Mouse (Mus musculus) hindbrain, postnatal 0 days (tissue): ENCODE measurements around the gene Golga1. TPM values are rescaled to one million over a fixed set of nuclear protein-coding genes. Genes with fewer than 3 reads are reported as not detected.
A peak's percentile ranks its signal among the peaks of the same experiment; 100 is the strongest.
"Not testable (repeated sequence)": the region's sequence is repeated elsewhere in the genome, so short reads cannot be mapped to it uniquely, and the experiment has no call there.

ENCODE experiments used
- ATAC-seq: fragments of 200-750 bp; cut with Nextera tagmentation; 2 replicates; pipeline ENCODE4 v1.8.0; 2017; ENCODE audit warnings: mild to moderate bottlenecking, moderate TSS enrichment, moderate library complexity
- DNase-seq: peaks from one replicate; pipeline ENCODE4 v3.0.0-alpha.2; 2015; ENCODE audit warnings: low spot score
- H3K27ac ChIP-seq: fragments of 300-500 bp; sonication (generic); 2 replicates; pipeline ENCODE4 v1.5.1; 2014; ENCODE audit warnings: mild to moderate bottlenecking
- H3K27me3 ChIP-seq: fragments of 300-500 bp; sonication (generic); 2 replicates; pipeline ENCODE4 v1.6.1; 2014; ENCODE audit warnings: low read length, mixed read lengths; ENCODE audit not compliant: insufficient read depth
- H3K36me3 ChIP-seq: fragments of 300-500 bp; sonication (generic); 2 replicates; pipeline ENCODE4 v1.6.1; 2014; ENCODE audit warnings: low read length, mixed read lengths; ENCODE audit not compliant: insufficient read depth
- H3K4me1 ChIP-seq: fragments of 300-500 bp; sonication (generic); 2 replicates; pipeline ENCODE4 v1.6.1; 2014; ENCODE audit warnings: antibody characterized with exemption, low read length, mixed read lengths; ENCODE audit not compliant: insufficient read depth
- H3K4me2 ChIP-seq: fragments of 300-500 bp; sonication (generic); 2 replicates; pipeline ENCODE4 v1.6.1; 2014; ENCODE audit warnings: low read depth, mild to moderate bottlenecking, low read length, moderate library complexity, mixed read lengths
- H3K4me3 ChIP-seq: fragments of 300-500 bp; sonication (generic); 2 replicates; pipeline ENCODE4 v1.5.1; 2014; ENCODE audit warnings: low read length
- H3K9ac ChIP-seq: fragments of 300-500 bp; sonication (generic); replicated peaks from 2 replicates; pipeline ENCODE4 v1.6.1; 2014; ENCODE audit warnings: mild to moderate bottlenecking, low read length, moderate library complexity, mixed read lengths
- H3K9me3 ChIP-seq: fragments of 300-500 bp; sonication (generic); 2 replicates; pipeline ENCODE4 v1.6.1; 2016; ENCODE audit warnings: low read length, mixed read lengths
- CTCF ChIP-seq: IDR thresholded peaks from 2 replicates; pipeline ENCODE4 v1.5.1; 2016; ENCODE audit warnings: antibody characterized with exemption, control low read depth, low read depth
- WGBS: fragments of 180-500 bp; shearing (Covaris S2); extraction: QIAGEN DNeasy Blood & Tissue Kit; methylation state at CpG from one replicate; pipeline ENCODE4 v1.1.7; 2014; 5-methylcytosine and 5-hydroxymethylcytosine counted together
- polyA plus RNA-seq: library from polyadenylated mRNA; unstranded; fragments of >200 nt; fragmentation: Nextera tagmentation; extraction: Ambion mirVana; gene quantifications from 2 replicates; pipeline ENCODE4 v1.2.1, GENCODE M21; 2015
- total RNA-seq: library from RNA; depleted of rRNA; stranded (reverse); fragments of >200 nt; gene quantifications from 2 replicates; pipeline ENCODE4 v1.2.3, GENCODE M21; 2014

Golga1 gene
- total and polyA plus RNA-seq, 2 experiments from 2014 or later: 17.4 to 27.7 TPM

DNA sequence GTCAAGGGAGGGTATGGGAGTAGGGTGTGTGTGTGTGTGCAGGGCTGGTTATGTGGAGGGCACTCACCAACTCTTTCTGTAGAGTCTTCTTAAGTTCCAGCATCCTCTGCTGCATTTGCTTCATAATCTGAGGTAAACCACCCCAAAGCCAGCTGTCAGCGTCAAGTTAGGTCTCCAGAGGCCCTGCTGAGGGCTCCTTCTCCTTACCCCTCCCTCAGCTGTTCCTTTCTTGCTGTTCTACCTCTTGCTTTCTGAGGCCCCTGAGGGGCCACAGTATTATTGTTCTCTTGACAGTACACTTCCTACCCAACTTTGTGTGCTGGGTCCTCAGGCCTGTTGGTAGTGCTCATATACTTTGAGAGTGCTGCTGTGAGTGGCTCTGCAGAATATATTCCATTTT, 45.3 kb downstream of the Golga1 start:
- Histone ChIP-seq H3K4me2 (no peak overlapping the region), H3K27me3 (no peaks in the 10 kb centered on the region), H3K4me3 (no peak overlapping the region), H3K9ac (no peak overlapping the region), H3K27ac (no peak overlapping the region), H3K9me3 (no peaks in the 10 kb centered on the region), H3K36me3 (peaks cover 79% of the 10 kb centered on the region), H3K4me1 (no peaks in the 10 kb centered on the region)
- DNase-seq: no peak
- WGBS: 81% methylated on average over 1 of the region's 1 CpGs
- TF ChIP-seq CTCF: no peak
- no peak for ATAC-seq

- ATAC-seq: no peak
Observed at GRCm38 (mm10) chr2:39016581-39016980, 48.8 kb downstream of the Golga1 start.

GRCm38 (mm10) chr2:39012768-39013279, 52.5 kb downstream of the Golga1 start:
- Histone ChIP-seq H3K9ac (no peak overlapping the region), H3K4me1 (peaks cover 16% of the 10 kb centered on the region), H3K4me2 (no peak overlapping the region), H3K27me3 (no peaks in the 10 kb centered on the region), H3K9me3 (no peaks in the 10 kb centered on the region), H3K36me3 (peaks cover 31% of the 10 kb centered on the region), H3K4me3 (no peak overlapping the region), H3K27ac (peak overlapping the region; percentile 32; the same call in 1 of the 2 replicates)
- WGBS: 86% methylated on average over 7 of the region's 7 CpGs
- no peak for DNase-seq
- ATAC-seq: no peak
- no peak for TF ChIP-seq CTCF

More at GRCm38 (mm10) chr2:39016581-39016980, 48.8 kb downstream of the Golga1 start:
- H3K27ac ChIP-seq: no peak overlapping the region
- H3K4me2 ChIP-seq: no peak overlapping the region
- 79% methylated on average over 3 of the region's 3 CpGs for WGBS
- no peaks in the 10 kb centered on the region for H3K27me3 ChIP-seq
- no peak overlapping the region for H3K4me3 ChIP-seq
- no peak for TF ChIP-seq CTCF
- H3K9me3 ChIP-seq: no peaks in the 10 kb centered on the region
- H3K9ac ChIP-seq: no peak overlapping the region
- H3K4me1 ChIP-seq: no peaks in the 10 kb centered on the region
- H3K36me3 ChIP-seq: peaks cover 62% of the 10 kb centered on the region
- no peak for DNase-seq

DNA sequence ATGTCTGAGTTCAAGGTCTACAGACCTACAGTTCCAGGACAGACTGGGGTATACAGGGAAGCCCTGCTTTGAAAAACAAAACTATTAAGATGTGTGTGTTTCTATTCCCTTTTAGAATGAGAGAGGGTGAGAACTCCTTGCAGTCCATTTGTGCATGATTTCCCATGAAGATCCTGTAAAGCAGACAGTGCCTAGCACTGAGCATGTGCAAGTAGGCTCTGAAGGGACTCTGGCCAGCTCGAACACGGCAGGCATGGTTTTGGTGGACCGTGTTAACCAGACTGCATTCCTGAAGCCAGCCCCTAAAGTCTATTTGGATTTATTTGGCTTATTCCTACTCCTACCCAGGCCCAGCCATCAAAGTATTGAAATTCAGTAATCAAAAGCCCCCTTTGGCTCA, 53.4 kb downstream of the Golga1 start:
- H3K9ac ChIP-seq: no peak overlapping the region
- no peak overlapping the region for H3K4me2 ChIP-seq
- no peak for TF ChIP-seq CTCF
- peaks cover 28% of the 10 kb centered on the region for H3K36me3 ChIP-seq
- H3K27me3 ChIP-seq: no peaks in the 10 kb centered on the region
- peaks cover 20% of the 10 kb centered on the region for H3K4me1 ChIP-seq
- no peak overlapping the region for H3K4me3 ChIP-seq
- 82% methylated on average over 3 of the region's 3 CpGs for WGBS
- ATAC-seq (no peak), DNase-seq (no peak)
- H3K27ac ChIP-seq: peak overlapping the region; percentile 32; the same call in 1 of the 2 replicates
- H3K9me3 ChIP-seq: no peaks in the 10 kb centered on the region

DNA sequence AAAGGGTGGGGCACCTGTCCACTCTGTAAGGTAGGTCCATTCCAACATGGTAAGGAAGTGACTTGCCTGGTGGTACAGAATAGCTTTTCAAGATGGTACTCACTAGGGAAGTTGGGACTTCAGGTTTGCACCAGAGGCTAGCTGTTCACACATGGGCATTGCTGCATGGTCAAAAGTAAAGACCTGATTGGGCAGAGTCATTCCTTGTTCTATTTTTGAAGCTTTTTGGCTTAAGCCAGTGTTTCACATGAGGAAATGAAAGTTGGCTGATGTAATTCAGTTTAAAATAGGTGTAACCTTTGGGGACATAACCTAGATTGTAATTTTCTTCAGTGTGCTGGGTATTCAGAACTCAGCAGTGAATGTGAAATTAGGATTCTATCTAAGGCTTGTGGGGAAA, 54.1 kb downstream of the Golga1 start:
- no peak overlapping the region for H3K9ac ChIP-seq
- H3K9me3 ChIP-seq: no peaks in the 10 kb centered on the region
- peaks cover 23% of the 10 kb centered on the region for H3K36me3 ChIP-seq
- ATAC-seq (no peak), DNase-seq (no peak)
- no peak for TF ChIP-seq CTCF
- peaks cover 21% of the 10 kb centered on the region for H3K4me1 ChIP-seq
- no peak overlapping the region for H3K4me3 ChIP-seq
- H3K27me3 ChIP-seq: no peaks in the 10 kb centered on the region
- no peak overlapping the region for H3K27ac ChIP-seq
- no peak overlapping the region for H3K4me2 ChIP-seq

DNA sequence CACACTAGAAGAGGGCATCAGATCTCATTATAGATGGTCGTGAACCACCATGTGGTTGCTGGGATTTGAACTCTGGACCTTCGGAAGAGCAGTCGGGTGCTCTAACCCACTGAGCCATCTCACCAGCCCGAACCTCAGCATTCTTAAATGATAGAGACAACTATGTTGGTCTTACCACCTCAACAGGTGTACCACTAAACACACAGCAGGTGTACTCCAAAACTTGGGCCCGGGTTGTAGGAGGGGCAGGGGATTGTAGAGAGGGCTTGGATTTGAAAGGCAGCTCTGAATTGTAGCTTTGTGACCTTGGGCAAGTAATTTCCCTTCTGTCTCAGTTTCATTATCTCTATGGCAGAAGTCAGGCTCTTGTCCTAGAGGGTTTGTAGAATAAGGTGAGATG, 55.2 kb downstream of the Golga1 start:
- H3K4me1 ChIP-seq: peaks cover 25% of the 10 kb centered on the region
- not testable (repeated sequence) for DNase-seq, H3K9ac ChIP-seq, H3K4me3 ChIP-seq, H3K27ac ChIP-seq, H3K4me2 ChIP-seq, H3K27me3 ChIP-seq, ATAC-seq, H3K9me3 ChIP-seq
- 97% methylated on average over 4 of the region's 5 CpGs for WGBS
- peaks cover 12% of the 10 kb centered on the region; the same call in 1 of the 2 replicates for H3K36me3 ChIP-seq

DNA sequence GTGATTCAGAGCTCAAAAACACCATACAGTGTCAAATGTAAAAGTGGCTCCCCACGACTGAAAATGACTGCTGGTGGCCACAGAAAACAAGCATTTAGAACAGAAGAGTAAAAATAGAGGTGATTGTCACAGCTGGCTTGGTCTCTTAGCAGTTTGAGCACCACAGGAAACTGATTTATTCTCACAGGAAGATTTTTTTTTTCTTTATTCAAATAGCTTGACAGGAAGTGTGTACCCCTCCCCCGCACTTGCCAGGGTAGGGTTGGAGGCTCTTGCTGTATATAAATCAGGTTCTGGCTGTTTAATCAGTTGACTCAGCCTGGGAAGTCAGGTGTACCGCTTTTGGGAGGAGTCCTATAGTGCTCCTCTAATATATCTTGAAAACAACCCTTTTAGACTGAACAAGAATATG, 56.4 kb downstream of the Golga1 start:
- H3K9ac ChIP-seq: peak overlapping the region; percentile 83
- peak overlapping the region; percentile 95 for H3K27ac ChIP-seq
- no peak for ATAC-seq
- H3K4me3 ChIP-seq: peak overlapping the region; percentile 62
- no peaks in the 10 kb centered on the region for H3K27me3 ChIP-seq
- H3K9me3 ChIP-seq: no peaks in the 10 kb centered on the region
- H3K4me2 ChIP-seq: peak overlapping the region; percentile 90
- WGBS: 34% methylated on average over 3 of the region's 3 CpGs
- no peak for TF ChIP-seq CTCF
- H3K4me1 ChIP-seq: peaks cover 29% of the 10 kb centered on the region
- no peak for DNase-seq
- peaks cover 1% of the 10 kb centered on the region; the same call in 1 of the 2 replicates for H3K36me3 ChIP-seq
